ENCODE assay signal across 22 mouse cellular contexts in the genomic region with DNA sequence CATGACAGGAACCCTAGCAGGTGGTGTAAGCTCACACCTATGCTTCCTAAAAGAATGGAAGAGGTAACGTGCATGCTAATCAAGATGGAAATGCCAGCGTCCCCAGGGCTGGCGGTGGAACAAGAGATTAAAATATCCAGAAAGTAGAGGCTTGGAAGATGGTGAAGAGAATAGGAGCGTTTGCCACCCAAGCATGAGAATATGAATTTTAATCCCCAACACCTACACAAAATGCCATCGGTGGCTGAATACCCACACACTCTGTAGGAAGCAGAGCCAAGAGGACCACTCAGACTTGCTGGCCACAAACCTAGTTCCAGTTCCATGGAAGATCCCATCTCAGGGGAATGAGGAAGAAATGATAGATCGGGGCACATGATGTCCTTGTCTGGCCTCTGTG.
DNase-seq lines count a peak whose midpoint lies in the region; ATAC-seq lines count a peak whose summit lies in the region.
"Had no signal": no experiment of that assay in that cellular context is flagged by ENCODE, and none has a peak within 500 bp of the region (broad histone marks: within the 10 kb centered on the region; RNA-seq: fewer than 3 reads in every experiment).

No protein-coding gene starts in this region.

- no peaks in the 10 kb centered on the region; the same call in 1 of the 2 replicates for H3K27me3 ChIP-seq in midbrain, embryonic 11.5 days (ENCODE audit: control insufficient read depth, insufficient read depth, low read length)
- peaks cover 30% of the 10 kb centered on the region for H3K27me3 ChIP-seq in midbrain, embryonic 10.5 days (ENCODE audit: low read depth, poor library complexity, severe bottlenecking)
- H3K27me3 ChIP-seq: CH12.LX, Patski had no signal

- 87% methylated on average over 6 of the region's 6 CpGs for WGBS in midbrain, embryonic 11.5 days
- 88% methylated on average over 6 of the region's 6 CpGs for WGBS in midbrain, embryonic 10.5 days

- peaks cover 2% of the 10 kb centered on the region; the same call in 1 of the 2 replicates for H3K4me1 ChIP-seq in midbrain, embryonic 11.5 days (ENCODE audit: control insufficient read depth, insufficient read depth, low read length)
- no peaks in the 10 kb centered on the region for H3K4me1 ChIP-seq in midbrain, embryonic 10.5 days

- H3K27ac ChIP-seq in midbrain, embryonic 11.5 days (ENCODE audit: low read depth, low read length), result no peak overlapping the region
- H3K27ac ChIP-seq in midbrain, embryonic 10.5 days (replicated peaks), result no peak overlapping the region

- no peak overlapping the region for H3K9ac ChIP-seq in midbrain, embryonic 11.5 days (ENCODE audit: low read length)

- H3K36me3 ChIP-seq in midbrain, embryonic 11.5 days (ENCODE audit: control insufficient read depth, insufficient read depth, low read length), result no peaks in the 10 kb centered on the region
- H3K36me3 ChIP-seq in midbrain, embryonic 10.5 days, result no peaks in the 10 kb centered on the region
- H3K36me3 ChIP-seq: G1E had no signal

- H3K4me3 ChIP-seq in midbrain, embryonic 11.5 days (ENCODE audit: low read depth, low read length), result no peak overlapping the region
- H3K4me3 ChIP-seq in midbrain, embryonic 10.5 days, result no peak overlapping the region

- no peaks in the 10 kb centered on the region for H3K9me3 ChIP-seq in midbrain, embryonic 11.5 days (ENCODE audit: control insufficient read depth, low read length)
- no peaks in the 10 kb centered on the region for H3K9me3 ChIP-seq in midbrain, embryonic 10.5 days (replicated peaks)
- H3K9me3 ChIP-seq: G1E had no signal

- H3K4me2 ChIP-seq in midbrain, embryonic 11.5 days, result no peak overlapping the region

- no peak for DNase-seq in frontal cortex, postnatal 14 days (ENCODE audit: low spot score in 2 of 2)
- peak; percentile 51 for DNase-seq in midbrain, embryonic 11.5 days (ENCODE audit: low spot score, missing footprints)
- DNase-seq in midbrain, embryonic 10.5 days (ENCODE audit: low spot score), result no peak
- DNase-seq in brain, adult 2 months (ENCODE audit: low read depth, low spot score), result peak; percentile 21
- no peak for DNase-seq in spleen, postnatal 4 days (ENCODE audit: low spot score in 2 of 2)
- DNase-seq: adrenal gland, adult 2 months; adrenal gland, adult 8-10 months; adrenal gland, postnatal 10 days; adrenal gland, postnatal 14 days; adrenal gland, postnatal 25 days; adrenal gland, postnatal 36 days; B cell, adult 2 months; cerebellum, adult 11 months; cerebellum, adult 11-12 months; cerebellum, adult 18-20 months; cerebellum, adult 2 months had no signal

- ATAC-seq in frontal cortex, adult (ENCODE audit: low TSS enrichment), result peak; percentile 79
- no peak for ATAC-seq in midbrain, embryonic 11.5 days (ENCODE audit: low FRiP score)
- ATAC-seq: activated CD4-positive, CD25-positive, alpha-beta regulatory T cell, adult 4 months; CD4-positive, CD25-positive, alpha-beta regulatory T cell, adult 4 months; Patski had no signal

Comparison
In these comparisons a context has a peak if more than half of its experiments do, and no peak if none do; other contexts are left out.
1. DNase-seq: peak in midbrain, embryonic 11.5 days (single experiment) and brain, adult 2 months (single experiment); none in frontal cortex, postnatal 14 days (0 of 2), midbrain, embryonic 10.5 days (single experiment) and spleen, postnatal 4 days (0 of 2).